Mouse (Mus musculus) megakaryocyte, embryonic 14.5 days (primary cell): ENCODE results near the gene Grin3b. TPM values are rescaled to one million over a fixed set of nuclear protein-coding genes. Genes with fewer than 3 reads are reported as not detected.
A peak's percentile ranks its signal among the peaks of the same experiment; 100 is the strongest.

ENCODE experiments used
- H3K27me3 ChIP-seq: replicated peaks from 2 replicates; pipeline ENCODE3; 2012; ENCODE audit warnings: inconsistent platforms
- H3K36me3 ChIP-seq: replicated peaks from 2 replicates; pipeline ENCODE3; 2012; ENCODE audit warnings: low read length, inconsistent platforms, mixed read lengths
- H3K4me1 ChIP-seq: 2 replicates; pipeline ENCODE4 v1.6.1; 2012; ENCODE audit warnings: inconsistent platforms
- H3K4me3 ChIP-seq: replicated peaks from 2 replicates; pipeline ENCODE3; 2012; ENCODE audit warnings: moderate library complexity, mild to moderate bottlenecking, inconsistent platforms
- H3K9me3 ChIP-seq: 2 replicates; pipeline ENCODE4 v1.6.1; 2012; ENCODE audit warnings: inconsistent platforms
- FLI1 ChIP-seq: IDR thresholded peaks from 2 replicates; pipeline ENCODE4 v1.6.1; 2012; ENCODE audit warnings: low read length, inconsistent platforms, mixed read lengths
- GATA1 ChIP-seq: IDR thresholded peaks from 3 replicates; pipeline ENCODE4 v1.6.1; 2012; ENCODE audit warnings: mixed read lengths, low read length, inconsistent platforms, borderline replicate concordance
- polyA plus RNA-seq: library from polyadenylated mRNA; stranded (reverse); fragments of >175 nt; gene quantifications from 2 replicates; pipeline ENCODE4 v1.2.3, GENCODE M21; 2012; ENCODE audit warnings: low replicate concordance; ENCODE audit not compliant: insufficient read depth

The Grin3b gene
- polyA plus RNA-seq, 1 experiment, result not detected

- Histone ChIP-seq H3K36me3 (peaks cover 90% of the 10 kb centered on the region), H3K9me3 (peaks cover 2% of the 10 kb centered on the region; the same call in 1 of the 2 replicates), H3K4me1 (peaks cover 78% of the 10 kb centered on the region), H3K27me3 (no peaks in the 10 kb centered on the region), H3K4me3 (peak overlapping the region; percentile 78)
- no peak for TF ChIP-seq GATA1
- TF ChIP-seq FLI1, result no peak
These were observed 44.2 kb downstream of the Grin3b start for GRCm38 (mm10) chr10:80014484-80015290.

GRCm38 (mm10) chr10:80015583-80015982 is 45.1 kb downstream of the Grin3b start:
- H3K4me1 ChIP-seq, result peaks cover 83% of the 10 kb centered on the region
- TF ChIP-seq GATA1 (no peak), FLI1 (no peak)
- peaks cover 90% of the 10 kb centered on the region for H3K36me3 ChIP-seq
- peak overlapping the region; percentile 76 for H3K4me3 ChIP-seq
- no peaks in the 10 kb centered on the region for H3K27me3 ChIP-seq
- no peaks in the 10 kb centered on the region for H3K9me3 ChIP-seq

GRCm38 (mm10) chr10:80016511-80016910 is 46.0 kb downstream of the Grin3b start, which contains the start of gene Arhgap45:
TSS of gene Arhgap45 (plus strand) at chr10:80016653.
- Histone ChIP-seq H3K4me1 (peaks cover 87% of the 10 kb centered on the region), H3K9me3 (no peaks in the 10 kb centered on the region), H3K27me3 (no peaks in the 10 kb centered on the region), H3K4me3 (peak within 1 kb of the TSS; percentile 97), H3K36me3 (peaks cover 90% of the 10 kb centered on the region)
- TF ChIP-seq GATA1, result no peak
- TF ChIP-seq FLI1, result no peak

GRCm38 (mm10) chr10:80016931-80017330 is 46.4 kb downstream of the Grin3b start:
- no peak for TF ChIP-seq GATA1
- H3K4me3 ChIP-seq, result peak overlapping the region; percentile 97
- no peaks in the 10 kb centered on the region for H3K9me3 ChIP-seq
- peaks cover 87% of the 10 kb centered on the region for H3K4me1 ChIP-seq
- H3K36me3 ChIP-seq, result peaks cover 90% of the 10 kb centered on the region
- H3K27me3 ChIP-seq, result no peaks in the 10 kb centered on the region

GRCm38 (mm10) chr10:80017361-80017760 is 46.8 kb downstream of the Grin3b start:
- H3K4me1 ChIP-seq, result peaks cover 87% of the 10 kb centered on the region
- no peaks in the 10 kb centered on the region for H3K9me3 ChIP-seq
- H3K27me3 ChIP-seq, result no peaks in the 10 kb centered on the region
- TF ChIP-seq FLI1 (no peak), GATA1 (no peak)
- H3K4me3 ChIP-seq, result peak overlapping the region; percentile 97
- peaks cover 90% of the 10 kb centered on the region for H3K36me3 ChIP-seq

GRCm38 (mm10) chr10:80017771-80018170 is 47.3 kb downstream of the Grin3b start:
- TF ChIP-seq FLI1 (no peak), GATA1 (no peak)
- peaks cover 90% of the 10 kb centered on the region for H3K4me1 ChIP-seq
- H3K36me3 ChIP-seq, result peaks cover 90% of the 10 kb centered on the region
- H3K4me3 ChIP-seq, result peak overlapping the region; percentile 97
- no peaks in the 10 kb centered on the region for H3K9me3 ChIP-seq
- H3K27me3 ChIP-seq, result no peaks in the 10 kb centered on the region

- peaks cover 90% of the 10 kb centered on the region for H3K36me3 ChIP-seq
- no peaks in the 10 kb centered on the region for H3K27me3 ChIP-seq
- H3K9me3 ChIP-seq, result no peaks in the 10 kb centered on the region
- H3K4me1 ChIP-seq, result peaks cover 92% of the 10 kb centered on the region
- H3K4me3 ChIP-seq, result peak overlapping the region; percentile 92
- TF ChIP-seq FLI1 (no peak), GATA1 (no peak)
These were observed 48.3 kb downstream of the Grin3b start for GRCm38 (mm10) chr10:80018739-80019297.

GRCm38 (mm10) chr10:80019471-80020131 is 49.1 kb downstream of the Grin3b start:
- Histone ChIP-seq H3K9me3 (no peaks in the 10 kb centered on the region), H3K27me3 (no peaks in the 10 kb centered on the region), H3K4me3 (peak overlapping the region; percentile 92), H3K4me1 (peaks cover 92% of the 10 kb centered on the region), H3K36me3 (peaks cover 90% of the 10 kb centered on the region)
- TF ChIP-seq GATA1 (no peak), FLI1 (no peak)

GRCm38 (mm10) chr10:80020191-80020590 is 49.7 kb downstream of the Grin3b start:
- Histone ChIP-seq H3K4me1 (peaks cover 92% of the 10 kb centered on the region), H3K4me3 (peak overlapping the region; percentile 92), H3K27me3 (no peaks in the 10 kb centered on the region), H3K36me3 (peaks cover 90% of the 10 kb centered on the region), H3K9me3 (no peaks in the 10 kb centered on the region)
- TF ChIP-seq FLI1, result no peak
- TF ChIP-seq GATA1, result no peak
